Mouse (Mus musculus): ENCODE data around the gene Apoc3. TPM values are rescaled to one million over a fixed set of nuclear protein-coding genes. Genes with fewer than 3 reads are reported as not detected.

Gene Apoc3
- polyA plus RNA-seq, 1 experiment: 0.88 TPM

GRCm38 (mm10) chr9:46206834-46207500 lies 28.5 kb downstream of the Apoc3 start:
- 57% methylated on average over 10 of the region's 10 CpGs for WGBS
- peak in 1 of 2 experiments; percentile 54 for DNase-seq

GRCm38 (mm10) chr9:46199609-46200008 lies 35.8 kb downstream of the Apoc3 start:
- no peak for DNase-seq
- TF ChIP-seq POLR2A (IDR thresholded peaks at IDR 0.05; ENCODE audit: borderline replicate concordance, insufficient read depth, low read length) (no peak), CTCF (IDR thresholded peaks at IDR 0.05; ENCODE audit: borderline replicate concordance, insufficient read depth, low read depth, low read length) (no peak)
- H3K27me3 ChIP-seq (ENCODE audit: control insufficient read depth, insufficient read depth, low read length): no peaks in the 10 kb centered on the region
- H3K27ac ChIP-seq (ENCODE audit: insufficient read depth, low read length): no peak overlapping the region
- H3K4me3 ChIP-seq (replicated peaks; ENCODE audit: insufficient read depth, low read depth, low read length): no peak overlapping the region
- WGBS: 67% methylated on average over 2 of the region's 2 CpGs
- peaks cover 16% of the 10 kb centered on the region for H3K4me1 ChIP-seq (ENCODE audit: control insufficient read depth, insufficient read depth, low read length)

More at GRCm38 (mm10) chr9:46206834-46207500, 28.5 kb downstream of the Apoc3 start:
- Histone ChIP-seq H3K27me3 (ENCODE audit: control insufficient read depth, insufficient read depth, low read length) (no peaks in the 10 kb centered on the region), H3K4me1 (ENCODE audit: control insufficient read depth, insufficient read depth, low read length) (peaks cover 25% of the 10 kb centered on the region), H3K4me3 (replicated peaks; ENCODE audit: insufficient read depth, low read depth, low read length) (no peak overlapping the region), H3K27ac (ENCODE audit: insufficient read depth, low read length) (no peak overlapping the region)
- TF ChIP-seq POLR2A (IDR thresholded peaks at IDR 0.05; ENCODE audit: borderline replicate concordance, insufficient read depth, low read length): no peak
- no peak for TF ChIP-seq CTCF (IDR thresholded peaks at IDR 0.05; ENCODE audit: borderline replicate concordance, insufficient read depth, low read depth, low read length)

GRCm38 (mm10) chr9:46198936-46199335 lies 36.5 kb downstream of the Apoc3 start:
- Histone ChIP-seq H3K27me3 (ENCODE audit: control insufficient read depth, insufficient read depth, low read length) (no peaks in the 10 kb centered on the region), H3K4me1 (ENCODE audit: control insufficient read depth, insufficient read depth, low read length) (peaks cover 16% of the 10 kb centered on the region), H3K4me3 (replicated peaks; ENCODE audit: insufficient read depth, low read depth, low read length) (no peak overlapping the region), H3K27ac (ENCODE audit: insufficient read depth, low read length) (peak overlapping the region; percentile 38)
- 16% methylated on average over 7 of the region's 7 CpGs for whole genome bisulfite sequencing
- DNase-seq: no peak
- no peak for TF ChIP-seq CTCF (IDR thresholded peaks at IDR 0.05; ENCODE audit: borderline replicate concordance, insufficient read depth, low read depth, low read length)
- no peak for TF ChIP-seq POLR2A (IDR thresholded peaks at IDR 0.05; ENCODE audit: borderline replicate concordance, insufficient read depth, low read length)

- peaks cover 16% of the 10 kb centered on the region for H3K4me1 ChIP-seq (ENCODE audit: control insufficient read depth, insufficient read depth, low read length)
- no peaks in the 10 kb centered on the region for H3K27me3 ChIP-seq (ENCODE audit: control insufficient read depth, insufficient read depth, low read length)
- WGBS: 24% methylated on average over 9 of the region's 9 CpGs
- peak overlapping the region; percentile 38 for H3K27ac ChIP-seq (ENCODE audit: insufficient read depth, low read length)
- H3K4me3 ChIP-seq (replicated peaks; ENCODE audit: insufficient read depth, low read depth, low read length): no peak overlapping the region
- DNase-seq: no peak
- TF ChIP-seq CTCF (IDR thresholded peaks at IDR 0.05; ENCODE audit: borderline replicate concordance, insufficient read depth, low read depth, low read length) (no peak), POLR2A (IDR thresholded peaks at IDR 0.05; ENCODE audit: borderline replicate concordance, insufficient read depth, low read length) (no peak)
Observed at GRCm38 (mm10) chr9:46198461-46198860, 37.0 kb downstream of the Apoc3 start.

- TF ChIP-seq POLR2A (IDR thresholded peaks at IDR 0.05; ENCODE audit: borderline replicate concordance, insufficient read depth, low read length) (no peak), CTCF (IDR thresholded peaks at IDR 0.05; ENCODE audit: borderline replicate concordance, insufficient read depth, low read depth, low read length) (no peak)
- no peaks in the 10 kb centered on the region for H3K27me3 ChIP-seq (ENCODE audit: control insufficient read depth, insufficient read depth, low read length)
- no peak overlapping the region for H3K4me3 ChIP-seq (replicated peaks; ENCODE audit: insufficient read depth, low read depth, low read length)
- H3K4me1 ChIP-seq (ENCODE audit: control insufficient read depth, insufficient read depth, low read length): peaks cover 16% of the 10 kb centered on the region
- H3K27ac ChIP-seq (ENCODE audit: insufficient read depth, low read length): no peak overlapping the region
- no peak for DNase-seq
- 76% methylated on average over 12 of the region's 12 CpGs for WGBS
Observed at GRCm38 (mm10) chr9:46196699-46197169, 38.7 kb downstream of the Apoc3 start.

GRCm38 (mm10) chr9:46194809-46195208 lies 40.6 kb downstream of the Apoc3 start:
- Histone ChIP-seq H3K4me1 (ENCODE audit: control insufficient read depth, insufficient read depth, low read length) (peaks cover 15% of the 10 kb centered on the region), H3K27me3 (ENCODE audit: control insufficient read depth, insufficient read depth, low read length) (no peaks in the 10 kb centered on the region), H3K27ac (ENCODE audit: insufficient read depth, low read length) (no peak overlapping the region), H3K4me3 (replicated peaks; ENCODE audit: insufficient read depth, low read depth, low read length) (no peak overlapping the region)
- 88% methylated on average over 9 of the region's 9 CpGs for WGBS
- TF ChIP-seq POLR2A (IDR thresholded peaks at IDR 0.05; ENCODE audit: borderline replicate concordance, insufficient read depth, low read length) (no peak), CTCF (IDR thresholded peaks at IDR 0.05; ENCODE audit: borderline replicate concordance, insufficient read depth, low read depth, low read length) (no peak)
- no peak for DNase-seq

GRCm38 (mm10) chr9:46192642-46193041 lies 42.8 kb downstream of the Apoc3 start:
- WGBS: 84% methylated on average over 6 of the region's 6 CpGs
- Histone ChIP-seq H3K27me3 (ENCODE audit: control insufficient read depth, insufficient read depth, low read length) (no peaks in the 10 kb centered on the region), H3K27ac (ENCODE audit: insufficient read depth, low read length) (no peak overlapping the region), H3K4me3 (replicated peaks; ENCODE audit: insufficient read depth, low read depth, low read length) (no peak overlapping the region), H3K4me1 (ENCODE audit: control insufficient read depth, insufficient read depth, low read length) (peaks cover 13% of the 10 kb centered on the region)
- DNase-seq: no peak
- TF ChIP-seq CTCF (IDR thresholded peaks at IDR 0.05; ENCODE audit: borderline replicate concordance, insufficient read depth, low read depth, low read length) (no peak), POLR2A (IDR thresholded peaks at IDR 0.05; ENCODE audit: borderline replicate concordance, insufficient read depth, low read length) (no peak)

GRCm38 (mm10) chr9:46191644-46192043 lies 43.8 kb downstream of the Apoc3 start:
- peak in 1 of 2 experiments; percentile 60 for DNase-seq
- TF ChIP-seq POLR2A (IDR thresholded peaks at IDR 0.05; ENCODE audit: borderline replicate concordance, insufficient read depth, low read length): no peak
- TF ChIP-seq CTCF (IDR thresholded peaks at IDR 0.05; ENCODE audit: borderline replicate concordance, insufficient read depth, low read depth, low read length): peak; percentile 41; the same call in 1 of the 2 replicates
- WGBS: 24% methylated on average over 1 of the region's 1 CpGs
- H3K27me3 ChIP-seq (ENCODE audit: control insufficient read depth, insufficient read depth, low read length): no peaks in the 10 kb centered on the region
- H3K4me3 ChIP-seq (replicated peaks; ENCODE audit: insufficient read depth, low read depth, low read length): no peak overlapping the region
- no peak overlapping the region for H3K27ac ChIP-seq (ENCODE audit: insufficient read depth, low read length)
- peaks cover 13% of the 10 kb centered on the region for H3K4me1 ChIP-seq (ENCODE audit: control insufficient read depth, insufficient read depth, low read length)
